Mouse (Mus musculus) liver, embryonic 15.5 days (tissue): ENCODE results near the gene Strbp. TPM values are rescaled to one million over a fixed set of nuclear protein-coding genes. Genes with fewer than 3 reads are reported as not detected.

ENCODE experiments used
- ATAC-seq: fragments of 200-750 bp; cut with Nextera tagmentation; 2 replicates; pipeline ENCODE4 v1.8.0; 2017; ENCODE audit warnings: moderate number of reproducible peaks, mild to moderate bottlenecking, moderate library complexity; ENCODE audit not compliant: insufficient read depth
- H3K27ac ChIP-seq: fragments of 300-500 bp; sonication (generic); replicated peaks from 2 replicates; pipeline ENCODE4 v1.5.1; 2015; ENCODE audit warnings: mild to moderate bottlenecking, inconsistent platforms
- H3K27me3 ChIP-seq: fragments of 300-500 bp; sonication (generic); 2 replicates; pipeline ENCODE4 v1.6.1; 2015; ENCODE audit warnings: mild to moderate bottlenecking, inconsistent platforms
- H3K36me3 ChIP-seq: fragments of 300-500 bp; sonication (generic); replicated peaks from 2 replicates; pipeline ENCODE4 v1.6.1; 2015; ENCODE audit warnings: moderate library complexity, mild to moderate bottlenecking, inconsistent platforms
- H3K4me1 ChIP-seq: fragments of 300-500 bp; sonication (generic); replicated peaks from 2 replicates; pipeline ENCODE4 v1.6.1; 2015; ENCODE audit warnings: inconsistent platforms
- H3K4me2 ChIP-seq: fragments of 300-500 bp; sonication (generic); 2 replicates; pipeline ENCODE4 v1.6.1; 2015; ENCODE audit warnings: moderate library complexity, mild to moderate bottlenecking, inconsistent platforms
- H3K4me3 ChIP-seq: fragments of 300-500 bp; sonication (generic); replicated peaks from 2 replicates; pipeline ENCODE4 v1.5.1; 2015; ENCODE audit warnings: mild to moderate bottlenecking, inconsistent platforms
- H3K9ac ChIP-seq: fragments of 300-500 bp; sonication (generic); 2 replicates; pipeline ENCODE4 v1.6.1; 2015; ENCODE audit warnings: moderate library complexity, mild to moderate bottlenecking, inconsistent platforms
- H3K9me3 ChIP-seq: fragments of 300-500 bp; sonication (generic); replicated peaks from 2 replicates; pipeline ENCODE4 v1.6.1; 2016; ENCODE audit warnings: inconsistent platforms
- WGBS: fragments of 180-500 bp; shearing (Covaris S2); methylation state at CpG from one replicate; pipeline ENCODE4 v1.1.7; 2015; ENCODE audit warnings: mixed read lengths; ENCODE audit not compliant: insufficient replicate concordance; 5-methylcytosine and 5-hydroxymethylcytosine counted together
- polyA plus RNA-seq: library from polyadenylated mRNA; unstranded; fragments of >200 nt; fragmentation: Nextera tagmentation; extraction: Ambion mirVana; gene quantifications from 2 replicates; pipeline ENCODE4 v1.2.1, GENCODE M21; 2015

Strbp gene
- polyA plus RNA-seq, 1 experiment from 2014 or later, result 11.3 TPM

DNA sequence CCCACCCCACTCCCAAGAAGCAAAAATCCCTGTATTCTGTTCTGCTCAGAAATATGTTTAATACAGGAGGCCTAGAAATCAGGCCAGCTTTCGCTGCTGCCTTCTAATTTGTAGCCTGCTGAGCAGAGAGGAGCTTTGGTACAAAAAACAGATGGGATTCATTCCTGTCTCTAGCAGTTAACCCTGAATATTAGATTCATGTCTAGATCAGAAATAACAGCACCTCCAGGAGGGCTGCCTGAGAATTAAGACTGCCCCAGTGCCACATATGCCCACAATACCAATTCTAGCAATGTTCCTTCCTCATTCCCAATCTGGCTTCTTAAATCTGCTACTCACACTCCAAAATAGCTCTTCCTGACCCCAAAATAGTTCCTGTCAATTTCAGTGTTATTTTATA, 127.0 kb downstream of the Strbp start:
- Histone ChIP-seq H3K9me3 (no peaks in the 10 kb centered on the region), H3K4me1 (no peaks in the 10 kb centered on the region), H3K9ac (no peak overlapping the region), H3K4me3 (no peak overlapping the region), H3K36me3 (no peaks in the 10 kb centered on the region), H3K4me2 (no peak overlapping the region), H3K27ac (no peak overlapping the region), H3K27me3 (no peaks in the 10 kb centered on the region)
- 84% methylated on average over 1 of the region's 1 CpGs for WGBS
- ATAC-seq, result no peak

DNA sequence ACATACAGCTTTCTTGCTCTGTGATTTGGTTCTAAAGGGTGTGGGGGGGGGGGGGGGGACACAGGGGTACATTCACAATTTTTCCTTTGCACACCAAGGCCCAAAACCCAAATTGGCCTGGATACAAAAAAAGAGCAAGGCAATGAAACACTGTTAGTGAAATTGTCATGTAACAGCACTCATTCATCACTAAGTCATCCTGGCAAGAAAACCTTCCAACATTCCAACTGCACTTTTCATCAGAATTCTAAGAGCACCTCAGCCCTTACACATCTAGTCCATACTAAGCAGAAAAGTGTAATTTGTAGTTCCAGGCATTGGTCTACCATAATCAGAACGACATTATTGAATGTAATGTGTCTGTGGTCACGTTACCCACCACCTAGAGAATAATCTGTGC, 131.5 kb downstream of the Strbp start:
- Histone ChIP-seq H3K4me1 (peaks cover 10% of the 10 kb centered on the region; the same call in 1 of the 2 replicates), H3K36me3 (no peaks in the 10 kb centered on the region), H3K27me3 (no peaks in the 10 kb centered on the region), H3K27ac (no peak overlapping the region), H3K4me2 (no peak overlapping the region), H3K4me3 (no peak overlapping the region), H3K9me3 (no peaks in the 10 kb centered on the region), H3K9ac (no peak overlapping the region)
- 67% methylated on average over 2 of the region's 2 CpGs for WGBS
- ATAC-seq, result no peak

DNA sequence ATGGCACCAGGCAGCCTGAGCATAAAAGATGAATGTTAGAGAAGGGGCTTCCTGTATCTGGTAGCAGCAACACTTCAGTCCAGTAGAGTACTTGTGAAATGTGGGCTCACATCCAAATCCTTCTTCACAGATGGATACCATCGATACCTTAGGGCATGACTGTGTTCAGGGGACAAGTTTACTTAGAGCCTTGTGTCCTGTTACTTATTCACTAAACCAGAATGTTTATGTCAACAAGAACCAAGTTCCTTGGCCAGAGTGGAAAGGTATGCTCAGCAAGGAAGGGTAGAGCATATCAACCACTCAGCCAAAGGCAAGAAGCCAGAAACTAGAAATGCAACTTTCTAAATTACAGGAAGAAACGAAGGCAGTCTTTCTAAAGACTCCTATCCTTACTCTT, 133.0 kb downstream of the Strbp start:
- H3K4me3 ChIP-seq, result no peak overlapping the region
- H3K4me2 ChIP-seq, result no peak overlapping the region
- WGBS, result 64% methylated on average over 2 of the region's 2 CpGs
- H3K27me3 ChIP-seq, result no peaks in the 10 kb centered on the region
- H3K36me3 ChIP-seq, result peaks cover 2% of the 10 kb centered on the region; the same call in 1 of the 2 replicates
- no peaks in the 10 kb centered on the region for H3K9me3 ChIP-seq
- peak; percentile 69 for ATAC-seq
- H3K9ac ChIP-seq, result no peak overlapping the region
- H3K27ac ChIP-seq, result no peak overlapping the region
- H3K4me1 ChIP-seq, result peaks cover 11% of the 10 kb centered on the region

DNA sequence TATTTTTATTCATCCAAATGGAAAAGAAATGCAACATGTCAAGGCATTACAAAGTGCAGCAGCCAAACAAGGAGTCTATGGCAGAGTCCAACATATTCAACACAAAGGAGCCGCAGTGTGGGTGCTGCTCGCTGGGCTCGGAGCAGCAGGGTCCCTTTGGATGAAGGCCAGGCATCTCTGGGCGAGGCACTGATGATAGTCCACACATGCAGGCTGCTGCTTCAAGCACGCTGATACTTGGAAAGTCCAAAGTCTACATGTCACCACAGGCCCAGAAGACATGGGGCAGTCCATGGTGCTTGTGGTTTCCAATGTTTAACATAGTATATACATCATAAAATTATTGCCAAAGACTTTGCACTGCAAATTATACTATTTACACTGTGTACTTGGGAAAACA, 133.8 kb downstream of the Strbp start:
- Histone ChIP-seq H3K4me1 (peaks cover 13% of the 10 kb centered on the region), H3K4me2 (no peak overlapping the region), H3K27me3 (no peaks in the 10 kb centered on the region), H3K9ac (no peak overlapping the region), H3K27ac (no peak overlapping the region), H3K4me3 (no peak overlapping the region), H3K36me3 (peaks cover 6% of the 10 kb centered on the region), H3K9me3 (no peaks in the 10 kb centered on the region)
- 0 out of 2 replicates have a peak, but pooled peaks have one; percentile 29 for ATAC-seq
- WGBS, result 71% methylated on average over 5 of the region's 5 CpGs

DNA sequence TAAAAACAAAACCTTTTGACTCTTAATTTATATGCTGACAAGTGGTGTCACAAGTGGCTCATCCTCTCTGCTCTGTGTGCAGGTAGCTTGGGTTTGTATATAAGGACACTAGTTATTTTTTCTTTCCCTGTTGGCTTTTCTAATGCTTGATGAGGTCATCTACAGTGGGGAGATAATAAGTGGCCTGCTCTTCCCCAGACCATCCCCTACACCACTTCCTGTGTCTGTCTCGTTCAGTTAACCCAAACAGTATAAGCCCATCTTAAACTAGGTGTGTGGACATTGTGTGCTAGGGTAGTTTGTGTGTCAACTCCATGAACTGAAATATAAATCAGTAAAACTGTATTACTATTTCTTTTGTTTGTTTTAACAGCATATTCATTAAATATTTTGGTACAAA, 137.6 kb downstream of the Strbp start:
- no peak for ATAC-seq
- no peak overlapping the region for H3K27ac ChIP-seq
- no peaks in the 10 kb centered on the region for H3K27me3 ChIP-seq
- peaks cover 13% of the 10 kb centered on the region for H3K4me1 ChIP-seq
- peaks cover 30% of the 10 kb centered on the region for H3K36me3 ChIP-seq
- 25% methylated on average over 1 of the region's 1 CpGs for WGBS
- no peak overlapping the region for H3K4me3 ChIP-seq
- no peak overlapping the region for H3K9ac ChIP-seq
- H3K4me2 ChIP-seq, result no peak overlapping the region
- H3K9me3 ChIP-seq, result no peaks in the 10 kb centered on the region

DNA sequence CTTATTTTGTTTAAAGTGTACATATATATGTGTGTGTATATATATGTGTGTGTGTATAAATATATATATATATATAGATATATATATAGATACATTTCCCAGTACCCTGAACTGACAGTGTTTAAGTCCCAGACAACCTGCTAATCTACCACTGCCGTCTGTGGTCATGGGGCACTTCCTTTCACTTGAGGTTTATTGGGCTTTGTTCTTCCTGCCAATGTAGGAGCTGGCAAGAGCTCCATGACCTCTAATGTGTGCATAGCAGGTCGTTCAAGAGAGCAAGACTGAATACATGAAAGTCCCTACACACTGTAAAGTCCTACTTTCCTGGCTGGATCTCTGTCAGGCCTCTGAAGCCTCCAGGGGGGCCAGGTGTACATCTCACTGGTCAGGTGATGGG, 138.1 kb downstream of the Strbp start:
- 11% methylated on average over 2 of the region's 2 CpGs for WGBS
- peaks cover 12% of the 10 kb centered on the region for H3K4me1 ChIP-seq
- H3K4me2 ChIP-seq, result no peak overlapping the region
- H3K27me3 ChIP-seq, result no peaks in the 10 kb centered on the region
- peaks cover 34% of the 10 kb centered on the region for H3K36me3 ChIP-seq
- H3K27ac ChIP-seq, result no peak overlapping the region
- H3K9me3 ChIP-seq, result no peaks in the 10 kb centered on the region
- no peak overlapping the region for H3K9ac ChIP-seq
- no peak for ATAC-seq
- no peak overlapping the region for H3K4me3 ChIP-seq

DNA sequence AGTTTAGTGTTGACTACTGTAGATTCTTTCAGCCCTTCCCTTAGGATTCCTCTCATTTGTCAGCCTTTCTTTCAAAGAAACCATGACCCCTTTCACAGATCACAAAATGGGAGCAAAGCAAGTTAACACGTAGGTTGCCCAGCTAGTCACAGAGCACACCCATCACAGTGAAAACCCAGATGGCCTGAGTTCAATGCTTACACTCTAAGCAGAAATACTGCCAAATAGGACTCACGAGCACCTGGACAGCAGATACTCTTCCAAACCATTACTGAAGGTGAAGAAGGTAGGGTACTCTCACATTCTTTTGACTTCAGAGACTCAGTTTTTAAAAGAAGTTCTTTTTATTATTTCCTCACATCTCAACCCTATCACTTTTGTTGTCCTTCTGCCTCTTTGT, 147.3 kb downstream of the Strbp start:
- Histone ChIP-seq H3K27ac (no peak overlapping the region), H3K9ac (no peak overlapping the region), H3K27me3 (no peaks in the 10 kb centered on the region), H3K4me3 (no peak overlapping the region), H3K4me1 (no peaks in the 10 kb centered on the region), H3K36me3 (peaks cover 62% of the 10 kb centered on the region), H3K4me2 (no peak overlapping the region), H3K9me3 (no peaks in the 10 kb centered on the region)
- no peak for ATAC-seq
- 72% methylated on average over 2 of the region's 2 CpGs for WGBS

DNA sequence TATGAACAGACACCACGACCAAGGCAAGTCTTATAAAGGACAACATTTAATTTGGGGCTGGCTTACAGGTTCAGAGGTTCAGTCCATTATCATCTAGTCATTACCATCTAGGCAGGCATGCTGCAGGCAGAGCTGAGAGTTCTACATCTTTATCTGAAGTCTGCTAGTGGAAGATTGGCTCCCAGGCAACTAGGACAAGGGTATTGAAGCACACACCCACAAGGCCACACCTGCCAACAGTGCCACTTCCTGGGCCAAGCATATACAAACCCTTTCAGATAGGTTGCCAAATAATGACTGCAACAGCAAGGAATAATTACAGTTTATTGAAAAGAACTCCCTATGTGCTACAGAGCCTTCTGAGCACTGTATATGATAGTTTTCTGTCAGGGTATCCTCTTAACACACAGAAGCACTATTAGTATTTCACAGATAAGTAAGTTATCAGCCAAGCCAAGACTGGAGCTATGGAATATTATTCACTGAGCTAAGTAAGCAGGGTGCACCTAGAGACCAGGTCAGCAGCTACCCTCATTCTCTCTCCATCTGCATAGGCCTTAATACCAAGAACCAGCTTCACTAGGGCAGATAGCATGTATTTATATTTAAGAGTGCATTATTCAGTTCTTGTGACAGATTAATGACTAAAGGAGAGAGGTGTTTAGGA, 154.2 kb downstream of the Strbp start:
- Histone ChIP-seq H3K4me1 (peaks cover 44% of the 10 kb centered on the region), H3K4me2 (peak overlapping the region; percentile 55), H3K9me3 (no peaks in the 10 kb centered on the region), H3K27me3 (no peaks in the 10 kb centered on the region), H3K9ac (no peak overlapping the region), H3K36me3 (peaks cover 37% of the 10 kb centered on the region), H3K27ac (peak overlapping the region; percentile 82), H3K4me3 (no peak overlapping the region)
- ATAC-seq, result peak; percentile 98
- WGBS, result 33% methylated on average over 1 of the region's 1 CpGs

DNA sequence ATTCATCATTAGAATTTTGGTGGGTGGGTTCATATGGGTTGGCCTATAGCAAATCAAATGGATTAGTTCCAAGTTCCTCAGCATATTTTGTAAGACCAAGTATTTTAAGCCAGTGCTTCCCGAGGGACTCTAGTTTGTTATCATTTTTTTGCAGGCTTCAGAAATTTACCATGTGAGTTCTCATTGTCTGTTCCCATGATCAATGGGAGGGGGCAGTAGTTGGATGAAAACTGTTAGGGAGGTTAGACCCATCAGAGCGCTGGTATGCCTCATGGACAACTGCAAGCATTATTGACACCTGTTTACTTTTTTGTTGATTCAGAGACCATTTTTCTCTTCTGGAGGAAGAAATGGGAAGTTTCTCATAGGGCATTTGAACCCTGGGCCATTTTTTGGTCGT, 172.0 kb downstream of the Strbp start:
- 41% methylated on average over 3 of the region's 3 CpGs for WGBS
- no peak overlapping the region for H3K27ac ChIP-seq
- ATAC-seq, result no peak
- peaks cover 12% of the 10 kb centered on the region for H3K4me1 ChIP-seq
- 0 out of 2 replicates have a peak, but pooled peaks cover 8% of the 10 kb centered on the region for H3K36me3 ChIP-seq
- H3K9ac ChIP-seq, result no peak overlapping the region
- H3K4me2 ChIP-seq, result no peak overlapping the region
- H3K27me3 ChIP-seq, result no peaks in the 10 kb centered on the region
- H3K4me3 ChIP-seq, result no peak overlapping the region
- no peaks in the 10 kb centered on the region for H3K9me3 ChIP-seq

DNA sequence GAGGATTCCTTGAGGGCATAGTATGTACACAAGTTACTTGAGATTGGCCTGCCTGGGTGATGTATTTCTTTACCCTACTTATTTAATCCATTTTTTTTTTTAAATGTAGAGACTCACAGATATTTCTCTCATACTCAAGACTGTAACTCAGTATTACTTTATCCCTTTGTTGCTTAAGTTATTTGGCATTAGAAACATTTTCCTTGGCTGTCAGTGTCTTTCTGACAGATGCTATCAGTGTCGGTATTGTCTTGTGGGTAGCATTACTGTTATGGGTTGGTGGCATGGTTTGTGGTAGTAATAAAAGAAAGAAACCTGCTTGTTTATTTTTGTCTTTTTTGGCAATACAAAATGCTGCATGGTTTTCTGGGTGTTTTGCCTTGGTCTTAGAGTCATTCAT, 172.9 kb downstream of the Strbp start:
- Histone ChIP-seq H3K27ac (no peak overlapping the region), H3K36me3 (0 out of 2 replicates have a peak, but pooled peaks cover 8% of the 10 kb centered on the region), H3K4me2 (no peak overlapping the region), H3K9ac (no peak overlapping the region), H3K9me3 (no peaks in the 10 kb centered on the region), H3K4me3 (no peak overlapping the region), H3K4me1 (peaks cover 12% of the 10 kb centered on the region), H3K27me3 (no peaks in the 10 kb centered on the region)
- WGBS, result 73% methylated on average over 1 of the region's 1 CpGs
- ATAC-seq, result no peak

DNA sequence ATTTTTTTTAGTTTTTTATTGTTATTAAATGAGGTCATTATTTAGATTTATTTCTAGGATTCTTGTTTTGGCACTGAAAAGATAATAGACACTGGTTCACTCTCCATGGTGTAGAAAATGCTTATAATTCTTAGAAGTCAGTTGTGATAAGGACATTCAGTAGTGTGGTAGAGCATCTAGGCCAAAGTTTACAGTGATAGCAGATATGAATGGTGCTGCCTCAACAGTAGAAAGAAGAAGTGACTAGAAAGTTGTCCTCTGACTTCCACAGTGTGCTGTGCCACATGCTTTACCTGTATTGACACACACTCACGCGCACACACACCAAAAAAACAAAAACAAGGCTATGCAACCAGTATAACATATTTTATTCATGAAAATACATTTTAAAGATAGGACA, 174.3 kb downstream of the Strbp start:
- H3K4me3 ChIP-seq, result no peak overlapping the region
- H3K36me3 ChIP-seq, result 0 out of 2 replicates have a peak, but pooled peaks cover 5% of the 10 kb centered on the region
- no peak overlapping the region for H3K4me2 ChIP-seq
- no peak overlapping the region for H3K27ac ChIP-seq
- WGBS, result 69% methylated on average over 2 of the region's 2 CpGs
- no peaks in the 10 kb centered on the region for H3K27me3 ChIP-seq
- no peaks in the 10 kb centered on the region for H3K9me3 ChIP-seq
- no peak for ATAC-seq
- H3K4me1 ChIP-seq, result peaks cover 12% of the 10 kb centered on the region
- H3K9ac ChIP-seq, result no peak overlapping the region

DNA sequence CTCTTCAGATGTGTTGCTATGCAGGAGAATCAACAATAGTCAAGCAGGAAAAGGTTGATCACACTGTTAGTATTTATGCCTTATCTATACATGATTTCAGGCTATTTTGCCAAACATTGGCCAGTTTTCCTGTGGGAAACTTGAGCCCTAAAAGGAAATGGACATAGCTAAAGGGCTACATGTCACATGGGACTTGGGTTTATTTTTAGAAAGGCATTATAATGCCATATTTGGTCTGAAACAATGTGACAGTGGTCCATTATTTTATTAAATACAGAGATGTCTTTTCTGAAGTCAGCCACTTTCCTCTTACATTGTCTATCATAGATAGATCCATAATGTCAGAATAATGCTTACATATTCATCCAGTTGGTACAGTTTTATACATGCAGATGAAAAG, 176.1 kb downstream of the Strbp start:
- Histone ChIP-seq H3K27me3 (no peaks in the 10 kb centered on the region), H3K4me1 (peaks cover 12% of the 10 kb centered on the region), H3K4me2 (no peak overlapping the region), H3K4me3 (no peak overlapping the region), H3K9ac (no peak overlapping the region), H3K27ac (no peak overlapping the region), H3K9me3 (no peaks in the 10 kb centered on the region), H3K36me3 (no peaks in the 10 kb centered on the region)
- no peak for ATAC-seq
